Mouse (Mus musculus) intestine, embryonic 15.5 days (tissue): ENCODE measurements around the gene Miip. TPM values are rescaled to one million over a fixed set of nuclear protein-coding genes. Genes with fewer than 3 reads are reported as not detected.

Source experiments
- ATAC-seq: fragments of 200-750 bp; cut with Nextera tagmentation; 2 replicates; pipeline ENCODE4 v1.8.0; 2017; ENCODE audit warnings: moderate TSS enrichment, moderate library complexity
- H3K27ac ChIP-seq: fragments of 300-500 bp; sonication (generic); 2 replicates; pipeline ENCODE4 v1.5.1; 2015; ENCODE audit warnings: mild to moderate bottlenecking, inconsistent platforms
- H3K27me3 ChIP-seq: fragments of 300-500 bp; sonication (generic); replicated peaks from 2 replicates; pipeline ENCODE4 v1.6.1; 2015; ENCODE audit warnings: inconsistent platforms
- H3K36me3 ChIP-seq: fragments of 300-500 bp; sonication (generic); 2 replicates; pipeline ENCODE4 v1.6.1; 2015; ENCODE audit warnings: inconsistent platforms
- H3K4me1 ChIP-seq: fragments of 300-500 bp; sonication (generic); replicated peaks from 2 replicates; pipeline ENCODE4 v1.6.1; 2015; ENCODE audit warnings: inconsistent platforms
- H3K4me2 ChIP-seq: fragments of 300-500 bp; sonication (generic); replicated peaks from 2 replicates; pipeline ENCODE4 v1.6.1; 2015; ENCODE audit warnings: mild to moderate bottlenecking, inconsistent platforms
- H3K4me3 ChIP-seq: fragments of 300-500 bp; sonication (generic); replicated peaks from 2 replicates; pipeline ENCODE4 v1.5.1; 2015; ENCODE audit warnings: inconsistent platforms
- H3K9ac ChIP-seq: fragments of 300-500 bp; sonication (generic); 2 replicates; pipeline ENCODE4 v1.6.1; 2015; ENCODE audit warnings: inconsistent platforms
- H3K9me3 ChIP-seq: fragments of 300-500 bp; sonication (generic); 2 replicates; pipeline ENCODE4 v1.6.1; 2016; ENCODE audit warnings: inconsistent platforms
- WGBS: fragments of 180-500 bp; shearing (Covaris S2); methylation state at CpG from one replicate; pipeline ENCODE4 v1.1.7; 2015; 5-methylcytosine and 5-hydroxymethylcytosine counted together
- polyA plus RNA-seq: library from polyadenylated mRNA; unstranded; fragments of >200 nt; fragmentation: Nextera tagmentation; extraction: Ambion mirVana; gene quantifications from 2 replicates; pipeline ENCODE4 v1.2.1, GENCODE M21; 2015

Miip gene
- polyA plus RNA-seq, 1 experiment from 2014 or later, result 33.1 TPM

DNA sequence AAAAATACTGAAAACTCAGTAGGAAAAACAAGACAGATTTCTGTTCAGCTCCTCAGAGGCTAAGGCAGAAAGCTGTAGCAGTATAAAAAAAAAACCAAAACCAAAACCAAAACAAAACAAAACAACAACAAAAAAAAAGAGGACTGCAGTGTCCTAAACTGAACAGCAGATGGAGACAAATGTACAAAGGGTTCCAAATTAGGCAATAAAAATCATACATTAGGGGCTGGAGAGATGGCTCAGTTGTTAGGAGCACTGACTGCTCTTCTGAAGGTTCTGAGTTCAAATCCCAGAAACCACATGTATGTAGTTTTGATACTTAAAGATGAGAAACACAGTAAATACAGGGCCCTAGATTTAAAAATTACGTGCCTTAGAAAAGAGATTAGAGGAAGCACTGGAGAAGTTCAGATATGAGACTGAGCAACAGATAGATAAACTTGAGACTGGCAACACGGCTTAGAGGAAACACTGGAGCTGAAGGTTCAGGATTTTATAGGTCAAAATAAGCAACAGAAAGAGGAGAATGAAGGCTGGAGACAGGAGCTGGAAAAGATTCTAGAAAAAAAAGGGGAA is 53.9 kb downstream of the Miip start:
- no peaks in the 10 kb centered on the region for H3K4me1 ChIP-seq
- H3K27ac ChIP-seq, result no peak overlapping the region

DNA sequence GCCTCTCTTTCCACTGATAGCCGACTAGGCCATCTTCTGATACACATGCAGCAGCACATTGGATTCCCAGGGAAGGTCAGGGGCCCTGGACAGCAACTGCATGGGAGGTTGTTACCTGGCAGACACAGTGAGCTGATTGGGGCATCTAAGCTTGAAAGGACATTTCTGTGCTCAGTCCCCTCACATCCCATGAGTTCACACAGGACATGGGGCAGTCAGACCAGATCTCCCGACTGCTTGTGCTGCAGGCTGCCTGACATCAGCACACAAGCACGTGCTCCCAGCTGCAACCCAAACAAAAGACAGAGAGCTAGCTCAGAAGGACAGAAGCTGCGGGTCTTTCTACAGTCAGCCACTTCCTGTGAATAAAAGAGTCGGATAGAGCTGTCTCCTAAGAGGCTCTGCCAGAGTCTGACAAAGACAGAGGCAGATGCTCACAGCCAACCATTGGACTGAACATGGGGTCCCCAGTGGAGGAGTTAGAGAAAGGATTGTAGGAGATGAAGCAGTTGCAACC is 55.3 kb downstream of the Miip start:
- no peaks in the 10 kb centered on the region for H3K36me3 ChIP-seq
- no peak for ATAC-seq
- no peaks in the 10 kb centered on the region for H3K27me3 ChIP-seq
- H3K9ac ChIP-seq, result no peak overlapping the region
- H3K27ac ChIP-seq, result no peak overlapping the region
- H3K9me3 ChIP-seq, result no peaks in the 10 kb centered on the region; the same call in 1 of the 2 replicates
- no peaks in the 10 kb centered on the region for H3K4me1 ChIP-seq
- H3K4me3 ChIP-seq, result no peak overlapping the region
- no peak overlapping the region for H3K4me2 ChIP-seq
- WGBS, result 39% methylated on average over 5 of the region's 5 CpGs

More for the DNA sequence above, 53.9 kb downstream of the Miip start:
- H3K27me3 ChIP-seq, result no peaks in the 10 kb centered on the region
- H3K9ac ChIP-seq, result no peak overlapping the region
- H3K9me3 ChIP-seq, result peaks cover 4% of the 10 kb centered on the region
- WGBS, result 76% methylated on average over 2 of the region's 2 CpGs
- ATAC-seq, result no peak
- no peak overlapping the region for H3K4me2 ChIP-seq
- no peak overlapping the region for H3K4me3 ChIP-seq
- no peaks in the 10 kb centered on the region for H3K36me3 ChIP-seq

Other genes with a start within 250 kb of the Miip start
- 2.6 and 2.7 TPM in 2 replicates for gene Zfp979, start 226.3 kb downstream of the Miip start, polyA plus RNA-seq
- gene Zfp534, start 166.3 kb downstream of the Miip start, polyA plus RNA-seq, result not detected in 2 replicates
- gene Zfp984, start 59.0 kb downstream of the Miip start, polyA plus RNA-seq, result 10.8 and 11.9 TPM in 2 replicates
- 4.6 and 4.7 TPM in 2 replicates for gene Zfp933, start 20.4 kb downstream of the Miip start, polyA plus RNA-seq
- 9.6 and 9.8 TPM in 2 replicates for gene Fv1, start 163 bp upstream of the Miip start, polyA plus RNA-seq
- gene Mfn2, start 35.9 kb upstream of the Miip start, polyA plus RNA-seq, result 42.4 and 42.5 TPM in 2 replicates
- gene Plod1, start 68.0 kb upstream of the Miip start, polyA plus RNA-seq, result 38.0 and 38.8 TPM in 2 replicates
- 17.5 and 18.4 TPM in 2 replicates for gene 2510039O18Rik, start 72.1 kb upstream of the Miip start, polyA plus RNA-seq
- gene Nppb, start 117.0 kb upstream of the Miip start, polyA plus RNA-seq, result not detected in 2 replicates
- gene Nppa, start 131.9 kb upstream of the Miip start, polyA plus RNA-seq, result 0.21 TPM in 1 of 2 replicates, not detected in the other
- 4.7 and 4.9 TPM in 2 replicates for gene Clcn6, start 170.0 kb upstream of the Miip start, polyA plus RNA-seq
- 18.4 TPM in 2 replicates for gene Mthfr, start 170.3 kb upstream of the Miip start, polyA plus RNA-seq
- gene Agtrap, start 219.2 kb upstream of the Miip start, polyA plus RNA-seq, result 15.1 and 16.7 TPM in 2 replicates